Mouse (Mus musculus) liver, embryonic 14.5 days (tissue): ENCODE measurements around the gene Atp11a.

Source experiments
- CTCF ChIP-seq: IDR thresholded peaks from 2 replicates; pipeline ENCODE4 v1.5.1; 2016; ENCODE audit warnings: antibody characterized with exemption, low read depth, control low read depth
- EP300 ChIP-seq: IDR thresholded peaks from 2 replicates; pipeline ENCODE4 v1.6.1; 2016; ENCODE audit warnings: antibody characterized with exemption, low read depth

GRCm38 (mm10) chr8:12730780-12731179 lies 26.0 kb upstream of the Atp11a start:
- TF ChIP-seq CTCF, result no peak
- no peak for TF ChIP-seq EP300
